Mouse (Mus musculus) intestine, postnatal 0 days (tissue): ENCODE measurements around the gene Upf1. TPM values are rescaled to one million over a fixed set of nuclear protein-coding genes. Genes with fewer than 3 reads are reported as not detected.

ENCODE experiments used
- ATAC-seq: fragments of 200-750 bp; cut with Nextera tagmentation; 2 replicates; pipeline ENCODE4 v1.8.0; 2017; ENCODE audit warnings: mild to moderate bottlenecking, moderate TSS enrichment, moderate library complexity
- H3K27ac ChIP-seq: fragments of 300-500 bp; sonication (generic); 2 replicates; pipeline ENCODE4 v1.5.1; 2014; ENCODE audit warnings: mild to moderate bottlenecking, low read depth, low read length, moderate library complexity
- H3K27me3 ChIP-seq: fragments of 300-500 bp; sonication (generic); replicated peaks from 2 replicates; pipeline ENCODE4 v1.6.1; 2014; ENCODE audit warnings: low read length, mixed read lengths; ENCODE audit not compliant: control insufficient read depth, insufficient read depth
- H3K36me3 ChIP-seq: fragments of 300-500 bp; sonication (generic); 2 replicates; pipeline ENCODE4 v1.6.1; 2014; ENCODE audit warnings: mild to moderate bottlenecking, moderate library complexity; ENCODE audit not compliant: control insufficient read depth, insufficient read depth
- H3K4me1 ChIP-seq: fragments of 300-500 bp; sonication (generic); replicated peaks from 2 replicates; pipeline ENCODE4 v1.6.1; 2014; ENCODE audit warnings: antibody characterized with exemption, low read length, mixed read lengths; ENCODE audit not compliant: control insufficient read depth, insufficient read depth
- H3K4me2 ChIP-seq: fragments of 300-500 bp; sonication (generic); replicated peaks from 2 replicates; pipeline ENCODE4 v1.6.1; 2014; ENCODE audit warnings: low read depth, mild to moderate bottlenecking, moderate library complexity
- H3K4me3 ChIP-seq: fragments of 300-500 bp; sonication (generic); 2 replicates; pipeline ENCODE4 v1.5.1; 2014; ENCODE audit warnings: low read depth, low read length
- H3K9ac ChIP-seq: fragments of 300-500 bp; sonication (generic); 2 replicates; pipeline ENCODE4 v1.6.1; 2014; ENCODE audit warnings: mild to moderate bottlenecking, low read depth, low read length
- H3K9me3 ChIP-seq: fragments of 300-500 bp; sonication (generic); 2 replicates; pipeline ENCODE4 v1.6.1; 2016; ENCODE audit warnings: mixed run types; ENCODE audit not compliant: control insufficient read depth
- CTCF ChIP-seq: sonication (generic); IDR thresholded peaks from 2 replicates; pipeline ENCODE4 v1.5.1; 2016; ENCODE audit warnings: low read depth, mild to moderate bottlenecking, control low read depth, antibody characterized with exemption, moderate library complexity
- WGBS: fragments of 180-500 bp; shearing (Covaris S2); extraction: QIAGEN DNeasy Blood & Tissue Kit; methylation state at CpG from one replicate; pipeline ENCODE4 v1.1.7; 2014; 5-methylcytosine and 5-hydroxymethylcytosine counted together
- polyA plus RNA-seq: library from polyadenylated mRNA; unstranded; fragments of >200 nt; fragmentation: Nextera tagmentation; extraction: Ambion mirVana; gene quantifications from 2 replicates; pipeline ENCODE4 v1.2.1, GENCODE M21; 2015

The Upf1 gene
- polyA plus RNA-seq, 1 experiment from 2014 or later, result 10.1 TPM

GRCm38 (mm10) chr8:70361484-70362032, 8.5 kb upstream of the Upf1 start:
- H3K9me3 ChIP-seq, result no peaks in the 10 kb centered on the region
- no peak for ATAC-seq
- H3K4me1 ChIP-seq, result peaks cover 6% of the 10 kb centered on the region; the same call in 1 of the 2 replicates
- H3K36me3 ChIP-seq, result no peaks in the 10 kb centered on the region
- 77% methylated on average over 10 of the region's 10 CpGs for WGBS
- no peaks in the 10 kb centered on the region for H3K27me3 ChIP-seq
- TF ChIP-seq CTCF, result no peak
- no peak overlapping the region for H3K27ac ChIP-seq
- H3K9ac ChIP-seq, result no peak overlapping the region
- no peak overlapping the region for H3K4me3 ChIP-seq
- H3K4me2 ChIP-seq, result no peak overlapping the region

GRCm38 (mm10) chr8:70360769-70361168, 7.7 kb upstream of the Upf1 start:
- H3K4me3 ChIP-seq, result no peak overlapping the region
- no peak for ATAC-seq
- no peak overlapping the region for H3K27ac ChIP-seq
- no peaks in the 10 kb centered on the region for H3K36me3 ChIP-seq
- no peaks in the 10 kb centered on the region for H3K27me3 ChIP-seq
- H3K9ac ChIP-seq, result no peak overlapping the region
- no peaks in the 10 kb centered on the region for H3K9me3 ChIP-seq
- H3K4me2 ChIP-seq, result no peak overlapping the region
- H3K4me1 ChIP-seq, result peaks cover 6% of the 10 kb centered on the region; the same call in 1 of the 2 replicates
- peak; percentile 72 for TF ChIP-seq CTCF
- WGBS, result 47% methylated on average over 4 of the region's 4 CpGs

GRCm38 (mm10) chr8:70359411-70359810, 6.3 kb upstream of the Upf1 start:
- Histone ChIP-seq H3K4me2 (no peak overlapping the region), H3K4me3 (no peak overlapping the region), H3K9me3 (no peaks in the 10 kb centered on the region), H3K36me3 (no peaks in the 10 kb centered on the region), H3K27me3 (no peaks in the 10 kb centered on the region), H3K27ac (no peak overlapping the region), H3K9ac (no peak overlapping the region), H3K4me1 (peaks cover 5% of the 10 kb centered on the region; the same call in 1 of the 2 replicates)
- no peak for ATAC-seq
- 37% methylated on average over 3 of the region's 3 CpGs for WGBS
- no peak for TF ChIP-seq CTCF

GRCm38 (mm10) chr8:70356111-70356510, 3.0 kb upstream of the Upf1 start:
- TF ChIP-seq CTCF, result no peak
- no peaks in the 10 kb centered on the region for H3K36me3 ChIP-seq
- no peak overlapping the region for H3K4me3 ChIP-seq
- no peaks in the 10 kb centered on the region for H3K9me3 ChIP-seq
- no peak overlapping the region for H3K9ac ChIP-seq
- no peak for ATAC-seq
- H3K27me3 ChIP-seq, result no peaks in the 10 kb centered on the region
- no peak overlapping the region for H3K27ac ChIP-seq
- peaks cover 17% of the 10 kb centered on the region for H3K4me1 ChIP-seq
- H3K4me2 ChIP-seq, result no peak overlapping the region
- 86% methylated on average over 1 of the region's 1 CpGs for WGBS

GRCm38 (mm10) chr8:70354004-70354403, 926 bp upstream of the Upf1 start:
- ATAC-seq, result no peak
- Histone ChIP-seq H3K4me3 (peak overlapping the region; percentile 93), H3K27me3 (no peaks in the 10 kb centered on the region), H3K9ac (peak overlapping the region; percentile 94; the same call in 1 of the 2 replicates), H3K27ac (peak overlapping the region; percentile 60), H3K4me1 (peaks cover 21% of the 10 kb centered on the region), H3K36me3 (peaks cover 2% of the 10 kb centered on the region; the same call in 1 of the 2 replicates), H3K4me2 (peak overlapping the region; percentile 90), H3K9me3 (no peaks in the 10 kb centered on the region)
- WGBS, result 30% methylated on average over 4 of the region's 4 CpGs
- no peak for TF ChIP-seq CTCF

DNA sequence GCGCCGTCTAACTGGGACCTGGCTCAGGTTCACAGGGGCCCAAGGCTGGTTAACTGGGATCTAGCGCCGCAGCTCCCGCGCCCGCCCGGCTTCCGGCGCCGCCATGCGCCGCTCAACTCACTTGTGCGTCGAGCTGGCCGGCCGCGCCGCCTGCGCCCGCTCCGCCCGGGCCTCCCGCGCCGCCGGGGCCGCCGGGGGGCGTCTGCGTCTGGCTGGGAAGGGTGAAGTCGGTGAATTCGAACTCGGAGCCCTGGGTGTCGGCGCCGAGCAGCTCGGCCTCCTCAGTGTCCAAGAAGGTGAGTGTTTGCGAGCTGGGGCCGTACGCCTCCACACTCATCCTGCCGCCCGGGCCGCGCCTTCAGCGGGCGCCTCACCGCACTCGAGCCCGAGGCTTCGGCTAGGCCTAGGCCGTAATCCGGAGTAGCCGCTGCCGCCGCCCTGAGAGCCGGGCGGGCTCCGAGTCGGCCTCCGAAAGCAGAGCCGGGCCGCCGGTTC, 374 bp downstream of the Upf1 start:
- peak; percentile 39 for ATAC-seq
- Histone ChIP-seq H3K4me1 (peaks cover 32% of the 10 kb centered on the region), H3K27me3 (no peaks in the 10 kb centered on the region), H3K36me3 (peaks cover 10% of the 10 kb centered on the region; the same call in 1 of the 2 replicates), H3K4me2 (peak overlapping the region; percentile 90), H3K9ac (peak overlapping the region; percentile 94), H3K9me3 (no peaks in the 10 kb centered on the region), H3K27ac (peak overlapping the region; percentile 91), H3K4me3 (peak overlapping the region; percentile 93)
- no peak; the same call in 1 of the 2 replicates for TF ChIP-seq CTCF
- under 1% methylated on average over 50 of the region's 64 CpGs for WGBS
